Mouse (Mus musculus) hindbrain, embryonic 11.5 days (tissue): ENCODE data around the gene Dcaf5. TPM values are rescaled to one million over a fixed set of nuclear protein-coding genes. Genes with fewer than 3 reads are reported as not detected.
A peak's percentile ranks its signal among the peaks of the same experiment; 100 is the strongest.
"Not testable (repeated sequence)": the region's sequence is repeated elsewhere in the genome, so short reads cannot be mapped to it uniquely, and the experiment has no call there.

Experiments
- ATAC-seq: fragments of 200-750 bp; cut with Nextera tagmentation; 2 replicates; pipeline ENCODE4 v1.8.0; 2017; ENCODE audit warnings: mild to moderate bottlenecking, moderate TSS enrichment, moderate library complexity; ENCODE audit not compliant: low FRiP score
- DNase-seq: peaks from one replicate; pipeline ENCODE4 v3.0.0-alpha.2; 2015; ENCODE audit warnings: low spot score
- H3K27ac ChIP-seq: fragments of 300-500 bp; sonication (generic); 2 replicates; pipeline ENCODE4 v1.5.1; 2014; ENCODE audit warnings: mild to moderate bottlenecking, low read depth, low read length
- H3K27me3 ChIP-seq: fragments of 300-500 bp; sonication (generic); 2 replicates; pipeline ENCODE4 v1.6.1; 2014; ENCODE audit warnings: mild to moderate bottlenecking, low read length, moderate library complexity, mixed read lengths; ENCODE audit not compliant: control insufficient read depth, insufficient read depth
- H3K36me3 ChIP-seq: fragments of 300-500 bp; sonication (generic); 2 replicates; pipeline ENCODE4 v1.6.1; 2014; ENCODE audit warnings: mild to moderate bottlenecking, low read length, moderate library complexity, mixed read lengths; ENCODE audit not compliant: control insufficient read depth, insufficient read depth
- H3K4me1 ChIP-seq: fragments of 300-500 bp; sonication (generic); replicated peaks from 2 replicates; pipeline ENCODE4 v1.6.1; 2014; ENCODE audit warnings: low read length, mixed read lengths; ENCODE audit not compliant: control insufficient read depth, insufficient read depth
- H3K4me2 ChIP-seq: fragments of 300-500 bp; sonication (generic); replicated peaks from 2 replicates; pipeline ENCODE4 v1.6.1; 2014; ENCODE audit warnings: mild to moderate bottlenecking, low read depth, low read length
- H3K4me3 ChIP-seq: fragments of 300-500 bp; sonication (generic); 2 replicates; pipeline ENCODE4 v1.5.1; 2014; ENCODE audit warnings: low read depth, low read length
- H3K9ac ChIP-seq: fragments of 300-500 bp; sonication (generic); 2 replicates; pipeline ENCODE4 v1.6.1; 2014; ENCODE audit warnings: low read depth, low read length
- H3K9me3 ChIP-seq: fragments of 300-500 bp; sonication (generic); 2 replicates; pipeline ENCODE4 v1.6.1; 2016; ENCODE audit warnings: low read length; ENCODE audit not compliant: control insufficient read depth
- WGBS: fragments of 180-500 bp; shearing (Covaris S2); extraction: QIAGEN DNeasy Blood & Tissue Kit; methylation state at CpG from one replicate; pipeline ENCODE4 v1.1.7; 2014; 5-methylcytosine and 5-hydroxymethylcytosine counted together
- polyA plus RNA-seq: library from polyadenylated mRNA; unstranded; fragments of >200 nt; fragmentation: Nextera tagmentation; extraction: Ambion mirVana; gene quantifications from 2 replicates; pipeline ENCODE4 v1.2.1, GENCODE M21; 2014

The Dcaf5 gene
- polyA plus RNA-seq, 1 experiment from 2014 or later, result 15.1 TPM

- not testable (repeated sequence) for H3K36me3 ChIP-seq, H3K4me1 ChIP-seq, H3K9me3 ChIP-seq, H3K27ac ChIP-seq, H3K27me3 ChIP-seq
- DNase-seq, result peak; percentile 48
- Histone ChIP-seq H3K4me3 (peak overlapping the region; percentile 86), H3K9ac (peak overlapping the region; percentile 88; the same call in 1 of the 2 replicates), H3K4me2 (peak overlapping the region; percentile 83)
- 15% methylated on average over 10 of the region's 10 CpGs for WGBS
- ATAC-seq, result 0 out of 2 replicates have a peak, but pooled peaks have one; percentile 8
These were observed 26.0 kb upstream of the Dcaf5 start for GRCm38 (mm10) chr12:80462292-80462896.

GRCm38 (mm10) chr12:80458033-80458432 lies 21.6 kb upstream of the Dcaf5 start:
- Histone ChIP-seq H3K4me3 (no peak overlapping the region), H3K9ac (no peak overlapping the region), H3K9me3 (no peaks in the 10 kb centered on the region), H3K27me3 (no peaks in the 10 kb centered on the region), H3K27ac (no peak overlapping the region), H3K4me2 (no peak overlapping the region), H3K36me3 (no peaks in the 10 kb centered on the region), H3K4me1 (no peaks in the 10 kb centered on the region)
- ATAC-seq (no peak), DNase-seq (no peak)
- WGBS, result 73% methylated on average over 5 of the region's 5 CpGs

GRCm38 (mm10) chr12:80453506-80453905 lies 17.1 kb upstream of the Dcaf5 start:
- ATAC-seq, result no peak
- H3K4me1 ChIP-seq, result no peaks in the 10 kb centered on the region
- no peaks in the 10 kb centered on the region for H3K9me3 ChIP-seq
- no peaks in the 10 kb centered on the region for H3K27me3 ChIP-seq
- H3K4me2 ChIP-seq, result no peak overlapping the region
- no peak overlapping the region for H3K4me3 ChIP-seq
- H3K9ac ChIP-seq, result no peak overlapping the region
- H3K27ac ChIP-seq, result no peak overlapping the region
- no peak for DNase-seq
- no peaks in the 10 kb centered on the region for H3K36me3 ChIP-seq
- 86% methylated on average over 1 of the region's 1 CpGs for WGBS

GRCm38 (mm10) chr12:80444525-80445109 lies 8.2 kb upstream of the Dcaf5 start:
- ATAC-seq, result no peak

GRCm38 (mm10) chr12:80440957-80441356 lies 4.6 kb upstream of the Dcaf5 start:
- H3K27ac ChIP-seq, result no peak overlapping the region
- WGBS, result 77% methylated on average over 2 of the region's 2 CpGs
- H3K4me1 ChIP-seq, result 0 out of 2 replicates have a peak, but pooled peaks cover 3% of the 10 kb centered on the region
- no peak overlapping the region for H3K9ac ChIP-seq
- H3K9me3 ChIP-seq, result no peaks in the 10 kb centered on the region
- H3K27me3 ChIP-seq, result no peaks in the 10 kb centered on the region
- H3K4me3 ChIP-seq, result no peak overlapping the region
- H3K36me3 ChIP-seq, result no peaks in the 10 kb centered on the region
- no peak for ATAC-seq
- no peak overlapping the region for H3K4me2 ChIP-seq
- peak; percentile 23 for DNase-seq

More at GRCm38 (mm10) chr12:80444525-80445109, 8.2 kb upstream of the Dcaf5 start:
- Histone ChIP-seq H3K4me2 (no peak overlapping the region), H3K27ac (no peak overlapping the region), H3K36me3 (no peaks in the 10 kb centered on the region), H3K9ac (no peak overlapping the region), H3K9me3 (no peaks in the 10 kb centered on the region), H3K4me1 (no peaks in the 10 kb centered on the region), H3K27me3 (no peaks in the 10 kb centered on the region), H3K4me3 (no peak overlapping the region)
- DNase-seq, result no peak
- 88% methylated on average over 9 of the region's 9 CpGs for WGBS

GRCm38 (mm10) chr12:80437051-80437675 lies 762 bp upstream of the Dcaf5 start:
- peak overlapping the region; percentile 98 for H3K27ac ChIP-seq

GRCm38 (mm10) chr12:80435887-80436286 lies 514 bp downstream of the Dcaf5 start:
- H3K4me3 ChIP-seq, result peak overlapping the region; percentile 91
- H3K27ac ChIP-seq, result peak overlapping the region; percentile 98
- ATAC-seq (no peak; the same call in 1 of the 2 replicates), DNase-seq (no peak)
- 0 out of 2 replicates have a peak, but pooled peaks cover 3% of the 10 kb centered on the region for H3K4me1 ChIP-seq
- H3K27me3 ChIP-seq, result no peaks in the 10 kb centered on the region
- peak overlapping the region; percentile 66 for H3K4me2 ChIP-seq
- H3K9ac ChIP-seq, result peak overlapping the region; percentile 93
- H3K9me3 ChIP-seq, result no peaks in the 10 kb centered on the region
- no peaks in the 10 kb centered on the region for H3K36me3 ChIP-seq
- 0% methylated on average over 6 of the region's 10 CpGs for WGBS

More at GRCm38 (mm10) chr12:80437051-80437675, 762 bp upstream of the Dcaf5 start:
- DNase-seq (no peak), ATAC-seq (no peak)
- Histone ChIP-seq H3K9ac (peak overlapping the region; percentile 93), H3K4me1 (0 out of 2 replicates have a peak, but pooled peaks cover 3% of the 10 kb centered on the region), H3K4me3 (peak overlapping the region; percentile 91), H3K36me3 (no peaks in the 10 kb centered on the region), H3K27me3 (no peaks in the 10 kb centered on the region), H3K4me2 (peak overlapping the region; percentile 66), H3K9me3 (no peaks in the 10 kb centered on the region)
- WGBS, result 26% methylated on average over 4 of the region's 4 CpGs

- H3K4me2 ChIP-seq, result peak overlapping the region; percentile 66
- under 1% methylated on average over 20 of the region's 64 CpGs for WGBS
- peak overlapping the region; percentile 98 for H3K27ac ChIP-seq
- H3K36me3 ChIP-seq, result no peaks in the 10 kb centered on the region
- peak overlapping the region; percentile 93 for H3K9ac ChIP-seq
- H3K4me1 ChIP-seq, result 0 out of 2 replicates have a peak, but pooled peaks cover 3% of the 10 kb centered on the region
- H3K9me3 ChIP-seq, result no peaks in the 10 kb centered on the region
- no peaks in the 10 kb centered on the region for H3K27me3 ChIP-seq
- peak; percentile 75 for ATAC-seq
- peak; percentile 85 for DNase-seq
- peak overlapping the region; percentile 91 for H3K4me3 ChIP-seq
These were observed 1.3 kb downstream of the Dcaf5 start for GRCm38 (mm10) chr12:80434961-80435691.
